Mouse (Mus musculus) layer of hippocampus, postnatal 14 days (tissue): ENCODE results near the gene Atp6v0a4. TPM values are rescaled to one million over a fixed set of nuclear protein-coding genes. Genes with fewer than 3 reads are reported as not detected.

Source experiments
- DNase-seq, 2 experiments: peaks; one replicate each; pipeline ENCODE4 v3.0.0; 2021 to 2022; ENCODE audit warnings: low spot score in 2 of 2, mixed read lengths in 1 of 2
- total RNA-seq, 2 experiments: library from RNA; stranded (reverse); gene quantifications; 2 replicates each; pipeline ENCODE4 v1.2.3; 2021

Gene Atp6v0a4
- total RNA-seq, 2 experiments from 2014 or later, result 4.9 to 6.5 TPM

- DNase-seq, result no peak
Observed at GRCm38 (mm10) chr6:38023284-38023683, 101.1 kb downstream of the Atp6v0a4 start.

GRCm38 (mm10) chr6:38021406-38021805, 103.0 kb downstream of the Atp6v0a4 start:
- DNase-seq, result no peak

GRCm38 (mm10) chr6:38012829-38013228, 111.6 kb downstream of the Atp6v0a4 start:
- no peak for DNase-seq

- DNase-seq, result peak; percentile 59 to 74
Observed at GRCm38 (mm10) chr6:38007459-38007858, 116.9 kb downstream of the Atp6v0a4 start.

Other genes starting within 250 kb of the Atp6v0a4 start
- gene Svopl, start 77.6 kb downstream of the Atp6v0a4 start, total RNA-seq, result under 1 TPM; 0.21 to 0.48 TPM
- not detected for gene Tmem213, start 15.3 kb downstream of the Atp6v0a4 start, total RNA-seq
- 10 to 100 TPM; 39.6 to 41.8 TPM for gene D630045J12Rik, start 129.4 kb upstream of the Atp6v0a4 start, total RNA-seq
- 1 to 10 TPM; 3.1 to 3.5 TPM for gene Zc3hav1l, start 174.7 kb upstream of the Atp6v0a4 start, total RNA-seq
- gene Zc3hav1, start 230.0 kb upstream of the Atp6v0a4 start, total RNA-seq, result 1 to 10 TPM; 2.8 to 3.3 TPM